Mouse (Mus musculus) hindbrain, embryonic 13.5 days (tissue): Measurements from ENCODE around the gene Tfpi. TPM values are rescaled to one million over a fixed set of nuclear protein-coding genes. Genes with fewer than 3 reads are reported as not detected.

Source experiments
- ATAC-seq: fragments of 200-750 bp; cut with Nextera tagmentation; 2 replicates; pipeline ENCODE4 v1.8.0; 2017; ENCODE audit warnings: moderate TSS enrichment; ENCODE audit not compliant: low FRiP score
- H3K27ac ChIP-seq: fragments of 300-500 bp; sonication (generic); 2 replicates; pipeline ENCODE4 v1.5.1; 2015; ENCODE audit warnings: inconsistent platforms, mild to moderate bottlenecking, moderate library complexity
- H3K27me3 ChIP-seq: fragments of 300-500 bp; sonication (generic); 2 replicates; pipeline ENCODE4 v1.6.1; 2015; ENCODE audit warnings: mild to moderate bottlenecking, inconsistent platforms
- H3K36me3 ChIP-seq: fragments of 300-500 bp; sonication (generic); 2 replicates; pipeline ENCODE4 v1.6.1; 2015; ENCODE audit warnings: mild to moderate bottlenecking, inconsistent platforms
- H3K4me1 ChIP-seq: fragments of 300-500 bp; sonication (generic); replicated peaks from 2 replicates; pipeline ENCODE4 v1.6.1; 2015; ENCODE audit warnings: inconsistent platforms
- H3K4me2 ChIP-seq: fragments of 300-500 bp; sonication (generic); 2 replicates; pipeline ENCODE4 v1.6.1; 2015; ENCODE audit warnings: inconsistent platforms, mild to moderate bottlenecking, moderate library complexity
- H3K4me3 ChIP-seq: fragments of 300-500 bp; sonication (generic); 2 replicates; pipeline ENCODE4 v1.5.1; 2015; ENCODE audit warnings: mild to moderate bottlenecking, inconsistent platforms
- H3K9ac ChIP-seq: fragments of 300-500 bp; sonication (generic); 2 replicates; pipeline ENCODE4 v1.6.1; 2015; ENCODE audit warnings: mild to moderate bottlenecking, inconsistent platforms
- H3K9me3 ChIP-seq: fragments of 300-500 bp; sonication (generic); 2 replicates; pipeline ENCODE4 v1.6.1; 2016; ENCODE audit warnings: inconsistent platforms
- WGBS: fragments of 180-500 bp; shearing (Covaris S2); methylation state at CpG from one replicate; pipeline ENCODE4 v1.1.7; 2015; 5-methylcytosine and 5-hydroxymethylcytosine counted together
- polyA plus RNA-seq: library from polyadenylated mRNA; unstranded; fragments of >200 nt; fragmentation: Nextera tagmentation; extraction: Ambion mirVana; gene quantifications from 2 replicates; pipeline ENCODE4 v1.2.1, GENCODE M21; 2015

Tfpi gene
- polyA plus RNA-seq, 1 experiment from 2014 or later = 19.7 TPM

DNA sequence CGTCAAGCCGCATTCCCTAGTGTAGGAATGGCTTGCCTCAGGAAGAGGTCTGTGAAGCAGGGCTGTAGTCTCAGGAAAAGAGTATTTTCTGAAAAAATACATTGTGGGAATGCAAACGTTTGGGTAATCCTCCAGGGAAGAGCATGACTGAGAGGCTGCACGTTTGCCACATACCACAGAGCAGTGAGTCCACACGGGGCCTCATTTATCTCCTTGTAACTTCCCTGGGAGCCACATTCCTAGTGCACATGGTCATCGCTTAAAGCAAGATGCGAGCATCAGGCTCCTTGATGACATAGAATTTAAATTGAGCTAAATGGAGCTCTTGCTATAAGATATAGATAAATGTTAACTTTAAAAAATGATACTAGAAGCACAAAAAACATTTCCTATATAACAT, 11.6 kb downstream of the Tfpi start:
- Histone ChIP-seq H3K36me3 (no peaks in the 10 kb centered on the region), H3K27ac (no peak overlapping the region), H3K9ac (no peak overlapping the region), H3K4me1 (no peaks in the 10 kb centered on the region), H3K4me3 (no peak overlapping the region), H3K4me2 (no peak overlapping the region), H3K27me3 (no peaks in the 10 kb centered on the region), H3K9me3 (no peaks in the 10 kb centered on the region)
- no peak for ATAC-seq
- 60% methylated on average over 7 of the region's 7 CpGs for WGBS

DNA sequence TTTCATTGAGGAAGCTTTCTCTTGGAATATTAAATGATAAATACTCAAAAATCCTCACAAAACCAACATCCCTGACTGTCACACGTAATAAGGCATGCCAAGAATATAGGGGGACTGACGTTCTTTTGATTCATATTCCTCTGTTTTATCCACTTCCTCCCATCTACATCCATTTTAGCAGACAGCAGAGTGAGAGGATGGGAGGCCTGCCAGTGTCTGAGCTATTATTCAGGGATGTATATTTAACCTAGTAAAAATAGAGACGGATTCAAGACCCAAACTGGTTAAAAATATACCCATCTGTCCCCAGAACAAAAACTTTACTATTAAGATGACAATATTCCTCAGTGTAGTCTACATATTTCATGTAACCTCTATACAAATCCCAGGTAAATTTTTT, 14.2 kb downstream of the Tfpi start:
- Histone ChIP-seq H3K27me3 (no peaks in the 10 kb centered on the region), H3K9ac (no peak overlapping the region), H3K4me2 (no peak overlapping the region), H3K4me1 (no peaks in the 10 kb centered on the region), H3K9me3 (no peaks in the 10 kb centered on the region), H3K36me3 (no peaks in the 10 kb centered on the region), H3K27ac (no peak overlapping the region), H3K4me3 (no peak overlapping the region)
- WGBS = 95% methylated on average over 3 of the region's 3 CpGs
- no peak for ATAC-seq

DNA sequence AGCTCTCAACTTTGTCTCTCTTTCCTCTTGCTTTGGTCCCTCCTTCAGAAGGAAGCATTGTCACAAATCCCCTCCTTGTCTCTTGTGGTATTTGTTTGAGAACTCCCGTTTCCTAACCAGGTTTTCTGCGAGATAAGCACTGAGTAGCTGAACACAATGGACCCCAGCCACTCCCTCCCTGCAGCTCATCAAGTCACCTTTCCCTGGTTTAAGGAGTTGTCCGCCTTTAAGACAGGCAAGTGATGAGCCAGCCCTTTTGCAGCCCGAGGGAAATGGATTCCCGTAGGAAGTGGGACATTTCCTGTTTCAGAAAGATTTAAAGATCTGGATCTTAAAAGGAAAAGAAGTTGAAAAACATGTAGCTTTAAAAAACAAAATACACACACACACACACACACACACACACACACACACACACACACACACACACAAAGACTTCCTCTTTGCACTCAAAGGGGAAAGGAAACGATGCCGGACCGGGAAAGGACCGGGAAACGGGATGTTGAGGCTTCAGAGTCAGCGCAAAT, 16.9 kb downstream of the Tfpi start:
- Histone ChIP-seq H3K9ac (no peak overlapping the region), H3K27ac (no peak overlapping the region), H3K9me3 (no peaks in the 10 kb centered on the region), H3K36me3 (no peaks in the 10 kb centered on the region), H3K27me3 (no peaks in the 10 kb centered on the region), H3K4me1 (no peaks in the 10 kb centered on the region), H3K4me3 (no peak overlapping the region), H3K4me2 (no peak overlapping the region)
- 75% methylated on average over 11 of the region's 11 CpGs for WGBS
- ATAC-seq = no peak

DNA sequence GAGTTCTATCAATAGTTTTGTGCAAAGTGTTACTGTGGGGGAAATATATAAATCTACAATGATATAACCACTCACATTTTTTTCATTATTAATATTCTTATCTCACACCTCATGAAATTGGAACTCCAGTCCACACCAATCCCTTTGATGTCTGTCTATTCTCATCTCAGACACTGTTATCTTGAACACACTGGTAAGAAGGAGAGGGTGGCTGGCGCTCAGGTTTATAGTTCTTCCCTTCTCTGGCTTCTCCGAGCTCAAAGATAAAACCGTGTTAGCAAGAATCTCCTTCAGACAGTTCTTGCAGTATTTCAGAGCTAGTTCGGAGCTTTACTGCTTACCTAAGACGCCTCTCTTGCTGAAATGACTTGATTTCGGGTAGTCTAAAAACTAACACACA, 19.4 kb downstream of the Tfpi start:
- H3K4me3 ChIP-seq = no peak overlapping the region
- H3K27ac ChIP-seq = no peak overlapping the region
- no peaks in the 10 kb centered on the region for H3K9me3 ChIP-seq
- H3K4me1 ChIP-seq = no peaks in the 10 kb centered on the region
- no peaks in the 10 kb centered on the region for H3K36me3 ChIP-seq
- H3K9ac ChIP-seq = no peak overlapping the region
- no peak overlapping the region for H3K4me2 ChIP-seq
- no peaks in the 10 kb centered on the region for H3K27me3 ChIP-seq
- no peak for ATAC-seq
- WGBS = 88% methylated on average over 6 of the region's 6 CpGs

DNA sequence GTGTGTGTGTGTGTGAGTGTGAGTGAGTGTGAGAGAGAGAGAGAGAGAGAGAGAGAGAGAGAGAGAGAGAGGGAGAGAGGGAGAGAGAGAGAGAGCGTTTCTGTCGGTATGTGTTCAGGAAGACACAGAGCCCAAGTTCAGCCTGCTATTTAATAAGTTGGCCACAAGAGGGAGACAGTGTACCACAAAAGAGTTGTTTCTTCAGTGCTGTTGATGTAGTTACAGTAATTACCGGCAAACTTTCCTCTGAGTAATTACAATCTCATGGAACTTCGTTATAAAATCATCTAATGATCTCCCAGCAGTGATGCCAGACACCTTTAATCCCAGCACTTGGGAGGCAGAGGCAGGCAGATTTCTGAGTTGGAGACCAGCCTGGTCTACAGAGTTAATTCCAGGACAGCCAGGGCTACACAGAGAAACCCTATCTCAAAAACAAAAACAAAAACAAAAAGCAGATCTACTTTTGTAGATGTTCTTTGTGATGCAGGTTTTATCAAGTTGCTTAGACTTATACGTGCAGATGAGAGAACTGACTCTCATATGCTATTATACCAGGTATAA, 21.3 kb downstream of the Tfpi start:
- no peak overlapping the region for H3K27ac ChIP-seq
- no peak overlapping the region for H3K4me2 ChIP-seq
- no peaks in the 10 kb centered on the region for H3K9me3 ChIP-seq
- no peak overlapping the region for H3K9ac ChIP-seq
- WGBS = 12% methylated on average over 5 of the region's 5 CpGs
- no peaks in the 10 kb centered on the region for H3K36me3 ChIP-seq
- no peaks in the 10 kb centered on the region for H3K27me3 ChIP-seq
- H3K4me3 ChIP-seq = no peak overlapping the region
- H3K4me1 ChIP-seq = no peaks in the 10 kb centered on the region
- no peak; the same call in 1 of the 2 replicates for ATAC-seq

DNA sequence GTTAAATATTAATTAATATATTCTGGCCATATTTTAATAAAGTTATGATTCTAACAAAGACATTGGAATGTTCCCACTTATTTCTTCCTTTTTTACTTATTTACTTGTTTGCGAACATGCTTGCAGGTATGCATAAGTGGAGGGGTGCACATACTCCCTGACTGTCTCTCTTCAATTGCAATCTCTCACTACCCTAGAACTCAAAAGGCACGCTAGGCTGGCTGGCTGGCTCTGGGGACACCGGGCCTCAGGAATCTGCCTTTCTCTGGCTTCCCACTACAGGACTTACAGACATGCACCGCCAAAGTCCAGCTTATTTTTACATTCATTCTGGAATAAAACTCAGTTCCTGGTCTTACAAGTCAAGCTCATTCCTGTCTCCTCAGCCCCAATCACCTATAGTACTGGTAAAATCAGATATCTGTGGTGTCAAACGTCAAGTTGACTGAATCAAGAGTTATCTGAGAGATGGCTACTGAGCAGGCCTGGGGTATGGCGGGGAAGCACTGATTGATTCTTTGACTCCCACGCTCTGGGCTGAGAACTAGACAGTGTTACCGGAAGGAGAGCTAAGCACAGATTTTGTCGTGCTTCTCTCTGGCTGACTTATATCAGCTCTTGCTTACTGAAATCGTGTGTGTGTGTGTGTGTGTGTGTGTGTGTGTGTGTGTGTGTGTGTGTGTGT, 21.9 kb downstream of the Tfpi start:
- H3K9me3 ChIP-seq = no peaks in the 10 kb centered on the region
- no peak overlapping the region for H3K27ac ChIP-seq
- no peaks in the 10 kb centered on the region for H3K27me3 ChIP-seq
- H3K4me1 ChIP-seq = no peaks in the 10 kb centered on the region
- H3K4me3 ChIP-seq = no peak overlapping the region
- WGBS = 65% methylated on average over 10 of the region's 10 CpGs
- H3K9ac ChIP-seq = no peak overlapping the region
- H3K4me2 ChIP-seq = no peak overlapping the region
- no peaks in the 10 kb centered on the region for H3K36me3 ChIP-seq
- 0 out of 2 replicates have a peak, but pooled peaks have one; percentile 39 for ATAC-seq

DNA sequence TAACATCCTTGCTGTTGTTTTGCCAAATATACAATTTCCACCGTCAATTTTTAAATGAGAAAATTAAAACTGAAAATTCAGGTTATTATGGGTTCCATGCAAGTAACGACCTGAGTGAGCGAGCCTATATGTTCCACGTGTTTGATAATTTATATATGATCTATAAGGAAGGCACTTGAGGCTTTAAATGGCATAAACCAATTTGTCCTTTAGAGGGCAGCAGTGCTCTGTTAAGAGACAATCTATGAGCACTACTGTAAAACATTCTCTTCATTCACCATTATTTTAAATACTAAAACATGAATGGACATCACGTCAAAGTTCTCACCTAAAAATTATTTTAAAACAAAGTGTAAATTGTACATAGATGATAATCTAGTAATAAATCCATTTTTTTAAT, 22.5 kb downstream of the Tfpi start:
- H3K9me3 ChIP-seq = no peaks in the 10 kb centered on the region
- H3K4me3 ChIP-seq = no peak overlapping the region
- peak; percentile 59 for ATAC-seq
- 13% methylated on average over 5 of the region's 5 CpGs for WGBS
- no peaks in the 10 kb centered on the region for H3K4me1 ChIP-seq
- no peak overlapping the region for H3K9ac ChIP-seq
- no peaks in the 10 kb centered on the region for H3K27me3 ChIP-seq
- H3K4me2 ChIP-seq = no peak overlapping the region
- no peak overlapping the region for H3K27ac ChIP-seq
- no peaks in the 10 kb centered on the region for H3K36me3 ChIP-seq

DNA sequence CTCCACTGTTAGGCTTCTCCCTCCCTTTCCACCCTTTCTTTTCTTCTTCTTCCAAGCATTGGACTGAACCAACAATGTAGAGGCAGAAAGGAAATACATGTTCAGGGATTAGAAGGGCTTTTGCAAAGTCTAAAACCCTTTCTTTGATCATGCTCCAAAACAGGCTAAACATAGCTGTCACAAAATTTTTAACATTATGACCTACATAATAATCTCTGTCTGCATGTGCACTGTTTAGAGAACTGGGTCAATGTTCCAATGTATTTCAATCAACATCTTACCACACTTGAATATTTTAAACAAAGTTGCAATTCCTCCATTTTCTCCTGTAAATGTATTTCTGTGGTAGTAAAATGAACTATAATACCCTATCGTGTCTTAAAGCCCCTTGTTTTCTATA, 31.1 kb downstream of the Tfpi start:
- no peaks in the 10 kb centered on the region for H3K9me3 ChIP-seq
- H3K4me3 ChIP-seq = no peak overlapping the region
- no peak for ATAC-seq
- no peaks in the 10 kb centered on the region for H3K27me3 ChIP-seq
- no peak overlapping the region for H3K9ac ChIP-seq
- no peak overlapping the region for H3K4me2 ChIP-seq
- H3K36me3 ChIP-seq = no peaks in the 10 kb centered on the region
- H3K4me1 ChIP-seq = no peaks in the 10 kb centered on the region
- WGBS = 89% methylated on average over 1 of the region's 1 CpGs
- H3K27ac ChIP-seq = no peak overlapping the region

DNA sequence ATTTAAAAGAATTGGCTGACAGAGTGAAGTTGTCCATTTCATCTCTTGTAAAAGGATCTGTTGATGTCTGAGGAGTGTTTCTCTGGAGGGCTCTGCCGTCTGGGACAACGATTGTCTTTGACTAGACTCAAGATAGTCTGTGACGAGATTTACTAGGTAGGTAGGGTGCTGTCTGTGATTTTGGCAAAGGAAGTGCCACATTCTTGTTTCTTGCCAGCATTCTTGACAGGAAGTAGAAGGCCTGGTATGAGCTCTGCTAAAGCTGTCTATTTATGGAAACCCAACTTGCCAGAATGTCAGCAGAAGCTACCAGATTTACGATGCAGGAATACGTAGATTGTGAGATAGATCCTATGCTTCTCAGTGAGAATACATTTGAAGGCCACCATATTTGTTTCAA, 34.6 kb downstream of the Tfpi start:
- H3K27ac ChIP-seq = no peak overlapping the region
- H3K36me3 ChIP-seq = no peaks in the 10 kb centered on the region
- H3K4me3 ChIP-seq = no peak overlapping the region
- no peak for ATAC-seq
- WGBS = 89% methylated on average over 5 of the region's 5 CpGs
- no peak overlapping the region for H3K9ac ChIP-seq
- H3K27me3 ChIP-seq = no peaks in the 10 kb centered on the region
- H3K4me1 ChIP-seq = no peaks in the 10 kb centered on the region
- no peak overlapping the region for H3K4me2 ChIP-seq
- no peaks in the 10 kb centered on the region for H3K9me3 ChIP-seq

DNA sequence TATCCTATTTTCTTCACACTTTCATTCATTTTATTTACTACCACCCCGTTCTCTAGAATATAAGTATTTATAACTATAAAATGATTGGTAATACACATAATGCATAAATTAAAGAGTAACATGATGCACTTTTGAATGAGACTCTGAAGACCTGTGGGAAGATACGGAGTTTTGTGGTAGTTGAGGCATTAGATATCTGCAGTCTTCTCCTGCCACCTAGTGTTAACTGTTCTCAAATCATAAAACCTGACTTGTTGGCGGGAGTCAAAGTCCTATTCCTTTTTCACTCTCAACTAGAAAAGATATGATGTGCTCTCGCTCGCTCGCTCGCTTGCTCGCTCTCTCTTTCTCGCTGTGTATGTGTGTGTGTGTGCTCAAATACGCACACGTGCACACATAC, 46.9 kb downstream of the Tfpi start:
- no peaks in the 10 kb centered on the region for H3K36me3 ChIP-seq
- no peak overlapping the region for H3K27ac ChIP-seq
- no peak overlapping the region for H3K4me2 ChIP-seq
- H3K27me3 ChIP-seq = 0 out of 2 replicates have a peak, but pooled peaks cover 2% of the 10 kb centered on the region
- no peak overlapping the region for H3K9ac ChIP-seq
- WGBS = 55% methylated on average over 11 of the region's 11 CpGs
- H3K4me3 ChIP-seq = no peak overlapping the region
- 0 out of 2 replicates have a peak, but pooled peaks cover 2% of the 10 kb centered on the region for H3K4me1 ChIP-seq
- H3K9me3 ChIP-seq = no peaks in the 10 kb centered on the region
- peak; percentile 49 for ATAC-seq

DNA sequence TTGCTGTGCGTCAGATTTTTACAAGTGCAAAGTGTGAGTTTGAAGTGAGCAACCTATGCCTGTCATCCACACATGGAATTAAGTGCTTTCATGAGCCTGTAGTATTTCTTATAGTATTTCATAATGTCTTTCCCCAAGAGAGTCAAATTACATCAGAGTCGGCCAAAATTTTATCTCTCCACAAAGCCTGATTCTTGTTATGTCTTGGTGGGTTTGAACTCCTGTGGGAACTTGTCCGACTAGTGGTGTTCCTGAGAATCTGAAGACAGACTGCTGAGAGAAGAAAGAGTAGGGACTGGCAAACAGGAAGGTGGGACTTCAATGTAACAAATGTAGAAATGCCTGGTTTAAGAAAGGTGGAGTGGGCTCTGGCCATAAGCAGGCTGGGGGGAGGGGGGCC, 47.7 kb downstream of the Tfpi start:
- Histone ChIP-seq H3K27me3 (0 out of 2 replicates have a peak, but pooled peaks cover 2% of the 10 kb centered on the region), H3K4me1 (0 out of 2 replicates have a peak, but pooled peaks cover 2% of the 10 kb centered on the region), H3K4me2 (no peak overlapping the region), H3K9ac (no peak overlapping the region), H3K9me3 (no peaks in the 10 kb centered on the region), H3K4me3 (no peak overlapping the region), H3K27ac (no peak overlapping the region), H3K36me3 (no peaks in the 10 kb centered on the region)
- ATAC-seq = no peak
- whole genome bisulfite sequencing = 73% methylated on average over 3 of the region's 3 CpGs

DNA sequence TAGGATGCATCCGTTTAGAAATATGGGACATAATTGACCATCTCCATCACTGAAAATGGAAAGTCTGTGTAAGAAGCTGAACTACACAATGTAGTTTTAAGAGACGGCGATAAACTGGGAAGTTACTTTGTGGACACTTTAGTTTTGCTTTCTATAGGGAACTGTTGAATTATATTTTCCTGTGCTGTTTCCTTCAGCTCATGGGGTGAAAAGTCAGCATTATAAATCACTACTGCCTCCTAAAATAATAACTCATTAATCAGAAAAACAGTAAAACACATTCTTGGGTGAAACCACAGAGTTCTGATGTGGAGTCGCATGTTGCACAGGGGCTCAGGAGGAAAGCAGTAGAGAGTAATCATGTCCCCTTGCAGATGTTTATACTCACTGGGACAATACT, 50.0 kb downstream of the Tfpi start:
- Histone ChIP-seq H3K9ac (no peak overlapping the region), H3K27me3 (0 out of 2 replicates have a peak, but pooled peaks cover 2% of the 10 kb centered on the region), H3K4me3 (no peak overlapping the region), H3K4me1 (0 out of 2 replicates have a peak, but pooled peaks cover 2% of the 10 kb centered on the region), H3K9me3 (no peaks in the 10 kb centered on the region), H3K4me2 (no peak overlapping the region), H3K36me3 (no peaks in the 10 kb centered on the region), H3K27ac (no peak overlapping the region)
- ATAC-seq = no peak
- 91% methylated on average over 4 of the region's 4 CpGs for WGBS

DNA sequence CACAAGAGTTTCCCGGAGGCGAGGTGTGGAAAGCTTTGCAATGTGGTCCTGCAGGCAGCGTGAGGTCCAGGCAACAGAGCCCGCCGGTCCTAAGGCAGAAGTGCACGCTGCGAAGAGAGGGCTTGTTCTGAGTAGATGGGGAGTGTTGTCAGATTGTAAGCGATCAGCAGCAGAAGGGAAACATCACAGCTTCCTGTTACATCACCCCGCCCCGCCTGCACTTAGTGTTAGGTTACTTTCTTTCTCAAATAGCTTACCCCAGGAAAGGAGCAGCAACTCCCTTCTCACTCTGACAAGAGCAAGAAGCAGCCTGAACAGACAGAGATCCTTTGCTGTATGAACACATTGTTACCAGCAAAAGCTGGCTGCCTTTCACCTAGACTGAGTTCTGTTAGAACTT, 51.4 kb downstream of the Tfpi start, which contains the start of gene Calcrl:
Gene Calcrl, minus strand, starts transcription at position 274 of the 400 bp plus-strand sequence.
- Histone ChIP-seq H3K36me3 (no peaks in the 10 kb centered on the region), H3K27ac (no peak within 1 kb of the TSS), H3K4me3 (peak within 1 kb of the TSS; percentile 30)

More for the DNA sequence above, 51.4 kb downstream of the Tfpi start, which contains the start of gene Calcrl:
- H3K4me2 ChIP-seq = peak within 1 kb of the TSS; percentile 47
- H3K9ac ChIP-seq = peak within 1 kb of the TSS; percentile 31; the same call in 1 of the 2 replicates
- 1% methylated on average over 10 of the region's 10 CpGs for WGBS
- no peaks in the 10 kb centered on the region for H3K9me3 ChIP-seq
- H3K27me3 ChIP-seq = no peaks in the 10 kb centered on the region
- ATAC-seq = 0 out of 2 replicates have a peak, but pooled peaks have one; percentile 59
- H3K4me1 ChIP-seq = 0 out of 2 replicates have a peak, but pooled peaks cover 2% of the 10 kb centered on the region
